Mouse (Mus musculus): ENCODE data around the gene Trim17.
A peak's percentile ranks its signal among the peaks of the same experiment; 100 is the strongest.
"Not testable (repeated sequence)": the region's sequence is repeated elsewhere in the genome, so short reads cannot be mapped to it uniquely, and the experiment has no call there.

Gene Trim17

DNA sequence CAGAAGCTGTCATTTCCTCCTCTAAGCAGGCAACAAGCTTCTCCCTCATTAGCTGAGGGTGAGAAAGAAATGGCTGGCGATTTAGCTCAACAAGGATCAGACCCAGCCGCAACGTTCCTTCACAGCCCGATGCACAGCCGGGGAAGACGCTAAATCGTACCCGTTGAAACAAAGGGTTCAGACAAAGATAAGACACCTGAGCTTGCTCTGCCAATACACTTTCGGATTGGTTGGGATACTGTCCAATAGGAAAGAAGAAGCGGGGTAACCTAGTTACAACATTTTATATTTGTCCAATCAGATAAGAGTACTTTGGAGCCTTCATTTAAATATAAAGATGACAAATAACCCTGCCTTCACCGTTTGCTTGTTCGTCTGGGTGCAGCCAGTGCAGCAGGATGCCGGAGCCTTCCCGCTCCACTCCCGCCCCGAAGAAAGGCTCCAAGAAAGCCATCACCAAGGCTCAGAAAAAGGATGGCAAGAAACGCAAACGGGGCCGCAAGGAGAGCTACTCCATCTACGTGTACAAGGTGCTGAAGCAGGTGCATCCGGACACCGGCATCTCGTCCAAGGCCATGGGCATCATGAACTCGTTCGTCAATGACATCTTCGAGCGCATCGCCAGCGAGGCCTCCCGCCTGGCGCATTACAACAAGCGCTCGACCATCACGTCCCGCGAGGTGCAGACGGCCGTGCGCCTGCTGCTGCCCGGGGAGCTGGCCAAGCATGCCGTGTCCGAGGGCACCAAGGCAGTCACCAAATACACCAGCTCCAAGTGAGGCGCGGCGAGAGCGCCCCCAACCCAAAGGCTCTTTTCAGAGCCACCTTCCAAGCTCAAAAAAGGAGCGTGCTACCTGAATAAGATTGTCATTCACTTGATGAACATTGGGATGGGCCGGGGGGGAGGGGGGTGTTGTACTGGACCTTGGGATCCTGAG lies 5.7 kb upstream of the Trim17 start, which contains the start of gene Hist3h2ba:
TSS of gene Hist3h2ba (plus strand) at position 379 of the 938 bp plus-strand sequence.
- DNase-seq: peak; percentile 82

DNA sequence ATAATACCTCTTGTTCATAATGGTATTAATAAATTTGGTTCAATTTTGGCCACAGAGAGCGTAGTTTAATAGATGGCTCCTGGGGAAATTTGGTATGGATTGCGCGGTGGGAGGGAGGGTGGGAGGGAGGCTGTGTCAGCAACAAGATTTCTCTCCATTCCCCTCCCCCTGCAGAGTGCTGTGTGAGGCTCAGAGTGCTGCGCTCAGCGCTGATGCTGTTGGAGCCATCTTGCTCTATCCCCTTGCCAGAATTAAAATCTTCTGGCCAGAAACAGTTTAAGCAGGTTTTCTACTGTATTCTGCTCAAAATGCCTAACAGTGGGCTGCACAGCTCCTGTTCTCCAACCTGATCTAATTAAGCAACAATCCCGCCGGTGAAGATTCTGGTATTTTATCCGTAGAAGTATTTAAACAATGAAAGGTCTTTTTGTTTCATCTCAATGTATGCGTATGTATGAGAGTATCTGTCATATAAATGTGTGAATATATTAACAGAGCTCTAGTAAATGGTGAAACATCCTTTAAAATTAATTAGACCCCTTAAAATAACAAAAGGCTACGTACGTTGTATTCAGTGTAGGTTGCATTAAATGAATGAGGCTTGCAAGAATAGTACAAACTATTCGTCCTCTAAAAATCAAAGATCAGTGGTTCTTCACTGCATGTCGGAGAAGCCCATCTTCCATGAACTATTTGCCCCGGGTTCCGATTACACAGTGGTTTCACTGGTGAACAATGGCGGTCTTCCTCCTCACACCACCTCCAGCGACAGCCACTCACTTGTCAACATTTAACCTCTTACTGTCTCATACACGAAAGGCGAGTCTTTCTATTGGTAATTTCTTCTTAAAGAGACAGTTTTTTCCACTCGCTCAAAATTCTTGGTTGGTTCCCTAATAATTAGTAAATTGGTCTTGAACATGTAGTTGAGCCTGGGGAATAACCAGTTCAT lies 4.7 kb upstream of the Trim17 start:
- DNase-seq: peak; percentile 60

DNA sequence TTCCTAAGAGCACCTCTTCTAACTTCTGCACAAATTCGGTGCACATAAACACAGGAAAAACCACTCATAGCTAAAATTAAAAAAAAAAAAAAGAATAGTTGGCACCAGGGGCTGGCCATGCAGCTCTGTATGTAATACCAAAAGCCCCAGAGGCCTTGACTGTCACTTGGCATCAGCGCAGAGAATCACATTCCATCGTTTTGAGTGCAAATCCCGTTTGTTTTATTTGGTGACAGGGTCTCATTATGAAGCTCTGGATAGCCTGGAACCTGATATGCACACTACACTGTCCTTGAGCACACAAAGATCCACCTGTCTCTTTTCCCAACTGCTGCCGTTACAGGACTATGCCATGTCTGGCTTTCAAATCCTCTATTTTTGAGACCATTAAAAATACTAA lies 3.3 kb upstream of the Trim17 start:
- DNase-seq: no peak

DNA sequence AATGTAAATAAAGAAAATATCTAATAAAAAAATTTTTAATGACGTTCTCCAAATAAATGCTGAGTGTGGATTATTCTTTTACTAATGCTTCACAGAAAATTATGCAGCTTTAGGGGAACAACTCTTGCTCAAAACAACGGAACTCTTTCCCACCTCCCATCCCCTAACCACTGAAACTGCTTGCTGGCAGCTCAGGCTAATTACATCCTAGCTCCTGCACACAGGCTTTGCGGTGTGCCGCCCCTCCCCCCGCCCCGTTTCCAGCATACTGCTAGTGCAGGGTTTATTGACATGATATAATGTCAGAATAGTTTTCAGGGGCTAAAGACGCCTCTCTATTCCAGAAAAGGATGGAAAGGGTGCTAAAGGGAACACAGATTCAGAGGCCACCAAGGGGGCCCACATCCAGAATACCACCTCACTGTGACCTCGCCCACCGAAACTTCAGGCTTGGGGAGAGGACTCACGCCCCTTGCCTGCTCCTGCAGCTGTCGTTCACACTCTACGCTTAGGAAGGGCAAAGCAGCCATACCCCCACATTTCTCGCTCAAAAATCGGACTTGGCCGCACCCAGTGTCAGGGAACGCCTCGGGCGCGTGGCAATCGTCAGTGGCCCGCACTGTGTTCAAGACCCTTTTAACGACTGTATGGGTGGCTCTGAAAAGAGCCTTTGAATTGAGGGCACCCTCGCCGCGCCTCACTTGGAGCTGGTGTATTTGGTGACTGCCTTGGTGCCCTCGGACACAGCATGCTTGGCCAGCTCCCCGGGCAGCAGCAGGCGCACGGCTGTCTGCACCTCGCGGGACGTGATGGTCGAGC lies 925 bp upstream of the Trim17 start:
- DNase-seq: peak; percentile 67

DNA sequence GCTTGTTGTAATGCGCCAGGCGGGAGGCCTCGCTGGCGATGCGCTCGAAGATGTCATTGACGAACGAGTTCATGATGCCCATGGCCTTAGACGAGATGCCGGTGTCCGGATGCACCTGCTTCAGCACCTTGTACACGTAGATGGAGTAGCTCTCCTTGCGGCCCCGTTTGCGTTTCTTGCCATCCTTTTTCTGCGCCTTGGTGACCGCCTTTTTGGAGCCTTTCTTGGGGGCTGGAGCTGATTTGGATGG lies 390 bp upstream of the Trim17 start:
- not testable (repeated sequence) for DNase-seq

DNA sequence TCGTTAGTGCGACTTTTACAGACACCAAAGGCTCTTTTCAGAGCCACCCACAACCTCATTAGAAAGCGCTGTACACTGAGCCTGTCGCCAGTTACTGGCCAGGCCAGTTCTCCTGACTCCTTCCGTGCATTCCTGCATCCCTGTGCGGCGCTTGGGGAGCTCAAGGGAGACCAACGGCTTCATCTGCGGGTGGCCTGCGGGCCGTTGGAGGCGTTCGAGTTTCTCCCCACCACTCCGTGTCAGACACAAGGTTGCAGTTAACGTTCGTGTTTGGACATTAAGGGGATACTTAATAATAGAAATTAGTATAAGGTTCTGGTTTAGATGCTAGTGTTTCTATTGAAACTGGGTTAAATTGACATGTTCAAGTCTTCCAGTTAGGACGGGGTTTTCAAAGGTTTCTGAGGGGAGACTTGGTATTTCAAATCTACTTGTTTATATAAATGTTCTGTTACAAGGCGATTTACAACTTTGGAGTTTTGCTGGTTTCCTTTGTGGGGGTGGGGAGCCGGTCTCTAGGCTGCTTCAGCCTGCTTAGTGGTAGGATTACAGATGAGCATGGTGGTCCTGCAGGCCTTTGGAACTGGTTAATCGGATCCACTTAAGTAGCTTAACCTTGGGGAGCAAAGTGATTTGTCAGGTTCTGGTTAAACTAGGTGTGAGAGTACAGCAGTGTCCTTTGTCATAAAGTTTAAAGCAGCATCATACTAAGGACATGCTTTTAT lies 820 bp downstream of the Trim17 start:
- DNase-seq: peak; percentile 55

DNA sequence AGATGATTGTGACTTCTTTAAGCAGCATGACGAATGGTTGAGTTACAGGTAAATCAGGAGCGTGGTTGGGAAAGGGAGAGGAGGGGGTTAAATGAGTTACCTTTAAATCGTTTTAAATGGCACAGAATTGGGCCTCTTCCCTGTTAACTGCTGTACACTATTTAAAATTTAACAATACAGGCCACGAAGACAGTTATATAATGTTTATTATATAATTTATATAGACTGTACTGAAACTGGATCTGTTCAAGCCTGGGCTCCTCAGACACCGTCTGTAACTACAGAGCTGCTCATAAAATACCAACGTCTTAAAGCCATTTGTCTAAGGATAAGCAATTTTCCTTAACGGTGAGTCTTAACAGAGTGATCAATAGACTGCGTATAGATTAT lies 1.4 kb downstream of the Trim17 start:
- DNase-seq: no peak

DNA sequence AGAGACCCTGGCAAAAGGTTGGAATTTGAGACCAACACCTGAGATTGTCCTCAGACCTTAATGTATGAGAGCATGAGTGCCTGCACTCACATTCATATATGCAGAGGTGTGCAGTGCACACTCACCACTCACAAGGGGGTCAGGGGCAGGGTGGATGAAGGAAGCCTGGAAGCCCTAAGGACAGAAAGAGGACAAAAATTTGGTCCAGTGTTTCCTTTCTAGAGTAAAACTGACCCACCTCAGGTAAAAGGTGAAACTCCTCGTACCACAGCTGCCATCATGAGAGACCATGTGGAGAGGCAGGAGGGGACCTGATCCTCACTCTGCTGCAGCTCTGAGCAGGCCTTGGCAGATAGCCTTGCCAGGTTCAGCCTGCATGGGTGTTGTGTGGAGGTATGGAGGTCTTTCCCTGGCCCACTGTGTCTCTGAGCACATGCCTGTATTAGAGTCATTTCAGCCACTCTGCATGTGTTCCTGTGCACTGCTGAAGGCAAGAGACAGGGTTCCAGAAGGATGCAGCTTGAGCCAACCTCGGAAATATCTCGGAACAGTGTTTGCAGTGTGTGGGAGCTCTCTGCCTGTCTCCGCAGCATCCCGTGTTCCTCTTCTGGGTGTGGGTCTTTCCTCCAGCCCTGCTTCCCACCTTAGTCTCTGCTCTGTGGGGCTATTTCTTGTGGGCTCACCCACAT lies 2.9 kb downstream of the Trim17 start:
- DNase-seq: no peak

DNA sequence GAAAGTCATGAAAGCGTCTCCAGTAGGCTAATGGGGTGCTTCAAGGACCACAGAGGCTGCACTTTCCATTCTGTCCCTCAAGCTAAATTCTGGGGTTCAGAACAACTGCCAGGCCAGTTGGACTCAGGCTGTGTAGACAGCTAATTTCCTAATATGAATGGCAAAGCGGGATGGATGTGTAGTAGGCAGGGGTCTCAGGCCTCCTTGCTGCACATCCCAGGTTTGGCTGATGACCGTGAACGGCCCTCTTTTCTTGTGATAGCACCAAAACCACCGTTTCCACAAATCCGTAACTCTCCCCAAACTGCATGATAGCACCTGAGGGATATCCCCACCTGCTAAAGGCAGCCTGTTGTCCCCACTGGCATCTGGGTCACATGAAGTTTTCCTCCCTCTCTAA lies 4.1 kb downstream of the Trim17 start:
- DNase-seq: no peak

DNA sequence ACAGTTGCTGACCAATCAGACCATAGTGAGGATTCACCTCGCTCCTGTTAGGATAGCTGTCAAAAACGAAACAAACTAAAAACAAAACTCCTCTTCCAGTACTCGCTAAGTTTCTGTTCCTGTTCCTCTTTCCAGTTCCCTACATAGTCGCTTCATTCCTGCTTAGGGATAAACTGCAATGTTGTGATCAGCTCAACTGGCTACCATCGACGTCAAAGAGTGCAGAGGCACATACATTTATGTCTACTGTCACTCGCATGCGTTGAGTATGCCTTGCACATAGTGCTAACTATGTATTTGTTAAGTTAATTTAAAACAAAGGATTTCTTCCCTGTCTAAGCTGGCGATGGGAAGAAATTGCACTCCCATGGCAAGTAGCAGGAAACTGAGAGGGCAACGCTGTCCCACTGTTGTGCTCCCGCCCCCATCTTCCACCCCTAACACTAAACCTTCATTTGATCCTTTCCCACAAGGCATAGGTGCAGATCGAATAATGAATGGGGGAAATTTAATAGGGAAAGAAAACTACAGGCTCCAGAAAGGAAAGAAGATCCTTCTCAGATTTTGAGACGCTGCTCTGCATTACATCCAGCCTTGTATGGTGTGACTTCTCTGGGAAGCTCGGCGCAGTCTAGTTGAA lies 4.8 kb downstream of the Trim17 start:
- DNase-seq: no peak

DNA sequence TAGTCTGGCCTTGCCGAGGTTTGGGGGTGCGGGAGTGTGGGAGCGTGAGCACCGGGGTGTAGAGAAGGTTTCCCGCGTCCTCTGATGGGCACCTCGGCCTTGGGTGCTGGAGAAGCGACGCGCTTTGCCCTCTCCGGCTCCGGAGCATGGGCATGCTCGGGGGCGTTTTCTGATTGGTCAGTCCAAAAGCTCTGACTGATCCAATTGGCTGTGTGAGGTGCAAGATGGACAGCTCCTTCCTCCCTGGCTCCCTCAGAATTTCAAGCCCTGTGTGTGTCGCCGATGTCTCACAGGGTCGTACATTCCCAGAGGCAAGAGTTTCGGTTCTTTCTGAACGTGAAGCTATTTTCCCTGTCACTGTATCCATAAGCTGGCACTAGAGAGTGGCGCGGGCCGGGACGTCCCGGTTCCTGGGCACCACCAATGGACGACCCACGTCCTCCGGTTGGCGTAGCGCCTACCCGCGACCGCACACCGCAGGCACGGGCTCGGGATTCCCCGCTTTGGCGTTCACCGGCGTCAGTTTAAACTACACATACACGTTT lies 5.5 kb downstream of the Trim17 start:
- peak; percentile 74 for DNase-seq

DNA sequence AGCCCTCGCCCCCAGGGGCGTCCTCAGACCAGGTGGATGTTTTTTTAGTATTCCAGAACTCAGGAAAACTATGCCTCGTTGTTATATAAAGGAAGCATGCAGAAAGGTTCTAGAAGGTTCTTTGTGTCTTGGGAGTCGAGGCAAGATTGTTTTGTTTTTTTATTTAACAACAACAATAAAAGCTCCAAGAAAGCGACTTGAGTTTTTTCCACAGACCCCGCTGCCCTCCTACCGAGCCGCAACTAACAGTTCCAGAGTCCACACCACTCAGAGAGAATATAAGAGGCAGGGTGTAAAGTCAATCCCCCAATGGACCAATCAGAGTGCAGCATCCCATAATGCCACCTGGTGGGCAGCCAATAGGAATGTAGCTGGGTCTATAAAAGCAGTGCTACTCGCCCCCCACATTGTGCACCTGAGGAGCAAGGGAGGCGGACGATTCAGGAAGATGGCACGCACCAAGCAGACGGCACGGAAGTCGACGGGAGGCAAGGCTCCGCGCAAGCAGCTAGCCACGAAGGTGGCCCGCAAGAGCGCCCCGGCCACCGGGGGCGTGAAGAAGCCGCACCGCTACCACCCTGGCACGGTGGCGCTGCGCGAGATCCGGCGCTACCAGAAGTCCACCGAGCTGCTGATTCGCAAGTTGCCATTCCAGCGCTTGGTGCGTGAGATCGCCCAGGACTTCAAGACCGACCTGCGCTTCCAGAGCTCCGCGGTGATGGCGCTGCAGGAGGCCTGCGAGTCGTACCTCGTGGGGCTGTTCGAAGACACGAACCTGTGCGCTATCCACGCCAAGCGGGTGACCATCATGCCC lies 7.1 kb downstream of the Trim17 start:
- no peak for DNase-seq

DNA sequence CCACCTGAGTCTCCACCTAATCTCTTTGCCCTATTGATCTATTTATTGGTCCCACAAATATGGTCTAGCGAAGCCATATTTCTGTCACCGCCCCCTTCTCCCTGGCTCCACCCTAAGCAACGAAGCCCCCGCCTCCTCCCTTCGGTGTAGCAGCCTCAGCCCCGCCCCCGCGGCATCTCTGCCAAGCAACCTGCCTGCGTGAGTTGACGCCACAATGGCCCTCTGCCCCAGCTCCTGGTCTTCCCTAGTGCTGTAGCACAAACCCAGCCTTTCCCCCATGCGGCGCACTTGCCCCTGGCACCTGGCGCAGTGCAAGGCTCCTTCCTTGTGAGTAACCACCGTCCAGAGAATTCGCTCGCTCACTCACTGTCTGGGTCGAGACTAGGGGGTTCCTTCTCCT lies 9.1 kb downstream of the Trim17 start:
- DNase-seq: peak; percentile 74

DNA sequence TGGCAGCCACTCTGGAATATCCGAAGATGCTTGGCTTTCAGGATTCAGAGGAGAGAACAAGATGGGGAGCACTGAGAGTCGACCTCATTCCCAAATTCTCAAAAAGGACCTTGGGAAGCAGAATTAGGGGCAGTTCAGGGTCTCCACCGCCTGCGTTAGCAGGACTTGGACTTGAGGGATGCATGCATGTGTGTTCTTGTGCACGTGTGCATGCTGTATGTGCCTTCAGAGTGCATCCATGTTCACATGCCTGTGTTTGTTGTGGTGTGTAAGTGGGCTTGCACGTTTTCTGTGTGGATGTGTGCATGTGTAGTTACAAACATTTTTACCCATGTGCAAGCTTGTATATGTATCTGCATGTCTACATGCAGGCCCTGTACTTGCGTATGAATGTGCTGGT lies 9.7 kb downstream of the Trim17 start:
- no peak for DNase-seq

DNA sequence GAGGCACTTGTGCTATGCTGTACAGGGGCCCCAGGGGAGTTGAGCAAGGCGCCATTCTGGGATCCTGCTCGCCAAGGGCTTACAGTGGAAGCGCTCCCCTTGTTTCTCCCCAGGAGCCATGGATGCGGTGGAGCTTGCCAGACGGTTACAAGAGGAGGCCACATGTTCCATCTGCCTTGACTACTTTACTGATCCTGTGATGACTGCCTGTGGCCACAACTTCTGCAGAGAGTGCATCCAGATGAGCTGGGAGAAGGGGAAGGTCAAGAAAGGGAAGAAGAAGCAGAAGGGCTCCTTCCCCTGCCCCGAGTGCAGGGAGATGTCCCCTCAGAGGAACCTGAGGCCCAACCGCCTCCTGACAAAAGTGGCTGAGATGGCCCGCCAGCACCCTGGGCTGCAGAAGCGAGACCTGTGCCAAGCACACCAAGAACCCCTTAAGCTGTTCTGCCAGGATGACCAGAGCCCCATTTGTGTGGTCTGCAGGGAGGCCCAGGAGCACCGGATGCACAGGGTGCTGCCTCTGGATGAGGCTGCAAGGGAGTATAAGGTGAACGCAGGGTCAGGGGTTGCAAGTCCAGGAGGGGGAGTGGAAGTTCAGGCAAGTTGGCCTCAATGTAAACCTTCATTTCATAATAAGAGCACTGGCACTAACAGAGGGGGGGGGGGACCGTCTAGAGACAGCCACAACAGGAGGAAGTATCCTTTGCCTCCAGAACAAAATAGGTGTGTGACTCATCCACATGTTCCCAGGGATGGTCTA lies 10.7 kb downstream of the Trim17 start:
- DNase-seq: no peak

DNA sequence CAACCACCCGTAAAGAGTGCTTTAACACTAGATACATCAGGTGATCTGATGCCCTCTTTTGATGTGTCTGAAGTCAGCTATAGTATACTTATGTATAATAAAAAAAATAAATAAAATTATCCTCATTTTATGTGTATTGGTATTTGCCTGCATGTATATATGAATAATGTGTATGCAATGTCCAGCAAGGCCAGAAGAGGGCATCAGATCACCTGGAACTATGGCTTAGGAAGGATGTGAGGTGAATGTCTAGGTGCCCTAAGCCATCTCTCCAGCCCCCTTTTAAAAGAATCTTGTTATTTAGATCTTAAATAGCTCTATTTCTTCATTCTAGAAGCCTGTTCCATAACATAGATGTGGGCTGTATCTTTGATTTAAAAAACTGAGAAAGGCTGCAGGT lies 12.9 kb downstream of the Trim17 start:
- DNase-seq: peak; percentile 70

DNA sequence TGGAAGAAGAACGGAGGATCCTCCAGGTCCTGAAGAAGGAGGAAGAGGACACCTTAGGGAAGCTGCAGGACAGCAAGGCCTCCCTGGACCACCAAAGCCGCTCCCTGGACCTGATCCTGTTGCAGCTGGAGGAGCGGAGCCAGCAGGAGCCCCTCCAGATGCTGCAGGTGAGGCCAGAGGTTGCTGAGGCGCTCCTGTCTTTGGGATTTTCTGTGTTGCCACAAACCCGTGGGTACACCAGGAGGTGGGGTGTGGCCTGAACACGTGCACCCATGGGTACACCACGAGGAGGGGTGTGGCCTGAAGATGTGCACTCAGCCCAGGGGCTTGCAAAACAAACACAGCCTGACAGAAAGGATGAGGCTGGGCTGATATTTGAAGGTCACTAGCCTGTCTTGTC lies 14.1 kb downstream of the Trim17 start:
- no peak for DNase-seq

DNA sequence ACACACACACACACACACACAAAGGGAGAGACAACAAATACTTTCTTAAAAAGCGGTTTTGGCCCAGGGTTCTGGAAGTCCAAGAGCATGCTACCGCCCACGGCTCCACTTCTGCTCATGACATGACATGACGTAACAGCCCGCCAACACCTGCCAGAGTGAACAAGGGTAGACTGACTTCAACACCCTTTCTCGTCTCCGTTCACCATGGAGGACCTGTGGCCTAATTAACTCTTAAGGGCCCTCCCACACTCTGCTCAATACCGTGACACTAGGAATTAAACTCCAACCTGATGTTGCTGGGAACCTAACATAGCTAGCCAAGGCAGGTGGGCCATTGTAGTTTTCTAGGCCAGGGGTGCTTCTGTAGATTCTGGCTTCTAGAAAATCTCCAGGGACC lies 14.5 kb downstream of the Trim17 start:
- no peak for DNase-seq

DNA sequence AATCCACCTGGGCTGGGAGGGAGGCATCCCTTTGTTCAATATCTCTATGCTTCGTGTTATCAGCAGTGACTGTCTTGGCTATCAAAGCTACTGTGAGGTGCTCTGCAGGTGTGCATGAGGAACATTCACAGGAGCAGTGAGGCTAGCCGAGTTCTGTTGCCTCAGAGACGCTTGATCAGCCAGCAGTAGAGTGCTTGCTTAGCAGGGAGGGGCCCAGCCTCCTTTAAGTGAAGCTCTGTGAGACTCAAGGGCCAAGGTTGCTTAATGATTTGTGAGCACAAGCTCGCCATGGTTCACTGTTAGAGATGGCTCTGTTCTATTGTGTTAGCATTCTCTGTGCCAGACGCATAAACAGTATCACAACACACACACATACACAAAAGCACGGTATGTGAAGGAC lies 15.2 kb downstream of the Trim17 start:
- DNase-seq: no peak
